Mouse (Mus musculus) left cerebral cortex, postnatal 14 days (tissue): ENCODE measurements around the gene Rinl. TPM values are rescaled to one million over a fixed set of nuclear protein-coding genes. Genes with fewer than 3 reads are reported as not detected.

Experiments
- DNase-seq, 2 experiments: peaks; one replicate each; pipeline ENCODE4 v3.0.0; 2021 to 2022; ENCODE audit warnings: low spot score in 2 of 2, mixed read lengths in 1 of 2
- intact Hi-C: fragments of 180-260 bp; cut with DNase I; formaldehyde crosslinking; loops from one replicate; pipeline ENCODE4 v1.15.1; 2025
- total RNA-seq, 2 experiments: library from RNA; stranded (reverse); gene quantifications; 2 replicates each; pipeline ENCODE4 v1.2.3; 2021

Rinl gene
- total RNA-seq, 2 experiments from 2014 or later = 1.6 to 2.5 TPM

GRCm38 (mm10) chr7:28803756-28804155, 15.0 kb downstream of the Rinl start:
- intact Hi-C loops = no loop called here
- DNase-seq = no peak

DNA sequence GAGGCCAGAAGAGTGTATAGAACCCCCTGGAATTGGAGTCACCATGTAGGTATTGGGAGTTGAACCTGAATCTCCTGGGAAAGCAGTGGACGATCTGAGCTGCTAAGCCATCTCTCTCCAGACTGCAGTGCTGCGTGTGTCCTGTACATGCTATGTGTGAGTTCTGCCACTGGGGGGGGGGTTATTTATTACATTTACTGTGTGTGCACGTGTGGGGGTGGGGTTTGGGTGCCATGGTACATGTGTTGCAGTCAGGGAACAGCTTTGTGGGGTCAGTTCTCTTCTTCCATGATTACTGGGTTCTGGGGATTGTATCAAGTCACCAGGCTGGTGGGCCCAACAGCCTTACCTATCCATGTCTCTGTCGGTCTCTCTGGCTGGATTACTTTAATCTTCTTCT, 18.1 kb downstream of the Rinl start:
- intact Hi-C loops = no loop called here
- no peak for DNase-seq

DNA sequence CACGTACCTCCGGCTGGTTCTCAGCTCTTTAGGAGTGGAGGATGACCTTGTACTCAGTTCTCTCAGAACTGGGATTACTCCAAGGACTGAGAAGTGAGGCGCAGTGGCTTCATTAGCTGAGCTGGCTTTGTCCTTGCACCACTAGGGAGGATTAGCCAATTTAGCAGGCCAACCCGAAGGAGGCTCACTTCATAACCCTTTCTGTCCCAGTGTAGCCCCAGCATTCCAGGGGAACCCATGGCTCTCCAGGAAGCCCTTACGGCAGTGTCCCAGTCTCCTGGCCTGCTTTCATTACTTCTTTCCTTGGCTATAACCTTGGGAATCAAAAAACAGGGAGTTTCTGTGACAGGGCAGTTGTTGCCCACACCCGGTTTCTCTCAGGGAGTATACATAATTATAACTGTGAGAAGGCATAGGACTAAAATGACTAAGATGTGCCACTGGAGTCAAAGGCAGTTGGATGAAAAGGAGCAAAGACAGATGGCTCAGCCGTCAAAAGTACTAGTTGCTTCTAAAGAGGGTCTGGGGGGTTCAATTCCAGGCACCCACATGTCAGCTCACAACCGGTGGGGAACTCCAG, 19.0 kb downstream of the Rinl start:
- DNase-seq = peak in 1 of 2 experiments; percentile 29
- intact Hi-C loops = no loop called here

- intact Hi-C loops = no loop called here
- DNase-seq = no peak
Observed at GRCm38 (mm10) chr7:28808221-28808941, 19.6 kb downstream of the Rinl start, which contains the start of gene Hnrnpl. TSS of gene Hnrnpl (plus strand) at chr7:28808541.

DNA sequence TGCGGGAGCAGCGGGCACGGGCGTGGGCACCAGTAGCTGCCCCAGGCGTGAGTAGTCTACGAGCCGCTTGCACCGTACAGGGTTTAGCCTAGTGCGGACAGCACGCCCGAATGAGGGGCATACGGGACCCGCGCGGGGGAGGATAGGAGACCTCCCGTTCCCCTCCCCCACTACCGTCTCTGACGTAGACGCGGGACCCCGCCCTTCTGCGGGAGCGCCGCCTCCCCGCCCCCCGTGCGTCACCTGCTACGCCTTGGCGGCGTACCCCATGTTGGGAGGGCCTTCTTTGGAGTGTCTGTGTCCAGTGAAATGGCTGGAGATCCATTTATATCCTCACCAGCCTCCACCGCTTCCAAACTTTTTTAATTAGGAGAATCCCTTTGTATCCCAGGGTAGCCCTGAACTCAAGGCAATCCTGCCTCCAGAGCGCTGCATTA, 20.2 kb downstream of the Rinl start:
- intact Hi-C loops = no loop called here
- peak; percentile 95 to 96 for DNase-seq

- DNase-seq = peak; percentile 61 to 77
- intact Hi-C loops = no loop called here
Observed at GRCm38 (mm10) chr7:28809401-28810089, 20.8 kb downstream of the Rinl start.

GRCm38 (mm10) chr7:28810107-28811066, 21.6 kb downstream of the Rinl start:
- intact Hi-C loops = no loop called here
- peak; percentile 98 to 100 for DNase-seq

DNA sequence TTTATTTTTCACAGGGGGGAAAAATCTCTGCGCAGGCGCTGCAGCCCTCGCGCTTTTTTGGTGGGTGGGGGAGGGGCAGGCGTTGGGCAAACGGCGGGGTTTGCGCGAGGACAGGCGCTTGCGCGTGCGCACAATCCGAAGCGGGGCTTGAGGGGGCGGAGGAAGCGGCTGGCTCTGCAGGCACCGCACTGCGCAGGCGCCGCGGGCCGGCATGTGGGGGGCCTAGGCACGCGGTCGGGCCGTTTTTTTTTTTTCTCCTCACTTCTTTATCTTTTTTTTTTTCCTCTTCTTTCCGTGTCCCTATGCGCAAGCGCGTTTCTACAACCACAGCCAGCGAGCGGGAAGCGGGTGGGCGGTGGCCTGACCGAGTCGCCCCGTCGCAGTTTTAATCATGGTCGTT, 22.5 kb downstream of the Rinl start:
- intact Hi-C loops = no loop called here
- peak; percentile 92 to 93 for DNase-seq

DNA sequence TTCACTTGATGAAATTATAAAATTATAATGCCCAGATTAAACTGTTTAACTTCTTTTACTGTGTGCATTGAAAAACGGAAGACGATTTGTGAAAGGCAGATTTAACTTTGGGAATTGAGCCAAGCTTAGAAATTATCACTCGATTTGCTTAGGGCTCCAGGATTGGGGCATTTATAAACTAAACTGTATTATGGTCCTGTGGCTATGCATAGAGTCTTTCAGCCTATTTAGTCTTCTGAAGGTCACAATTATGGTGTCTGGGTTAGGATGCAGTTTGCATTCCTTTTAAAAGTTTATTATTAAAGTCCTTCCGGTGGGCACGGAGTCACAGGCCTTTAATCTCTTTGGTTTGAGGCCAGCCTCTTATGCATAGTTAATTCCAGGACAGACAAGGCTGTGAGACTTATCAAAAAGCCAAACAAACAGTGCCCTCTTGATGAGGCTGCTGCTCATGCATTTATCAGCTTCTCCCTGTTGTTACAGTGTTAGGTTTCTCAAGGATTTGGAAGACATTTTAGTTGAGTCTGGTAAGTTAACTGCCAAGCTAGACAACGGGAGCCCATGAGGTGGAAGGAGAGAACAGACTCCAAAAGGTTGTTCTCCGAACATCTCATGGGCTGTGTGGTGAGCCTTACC, 23.0 kb downstream of the Rinl start:
- intact Hi-C loops = no loop called here
- DNase-seq = peak in 1 of 2 experiments; percentile 2

- intact Hi-C loops = no loop called here
- peak in 1 of 2 experiments; percentile 7 for DNase-seq
Observed at GRCm38 (mm10) chr7:28812436-28812835, 23.7 kb downstream of the Rinl start.

DNA sequence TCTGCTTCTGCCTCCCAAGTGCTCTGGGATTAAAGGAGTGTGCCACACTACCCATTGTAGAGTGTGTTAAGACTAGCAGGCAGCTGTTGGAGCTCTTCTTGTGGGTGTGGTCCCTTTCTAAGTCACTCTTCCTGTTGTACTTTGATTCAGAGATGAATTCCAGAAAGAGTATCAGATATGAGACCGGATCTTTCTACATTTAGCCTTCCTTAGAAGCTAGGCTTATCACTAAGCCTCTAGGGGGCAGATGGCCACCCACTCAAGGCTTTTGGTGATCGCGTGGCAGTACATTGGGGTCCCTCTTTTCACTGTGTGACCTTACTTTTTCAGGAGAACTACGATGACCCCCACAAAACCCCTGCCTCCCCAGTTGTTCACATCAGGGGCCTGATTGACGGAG, 24.2 kb downstream of the Rinl start:
- no peak for DNase-seq
- intact Hi-C loops = no loop called here

DNA sequence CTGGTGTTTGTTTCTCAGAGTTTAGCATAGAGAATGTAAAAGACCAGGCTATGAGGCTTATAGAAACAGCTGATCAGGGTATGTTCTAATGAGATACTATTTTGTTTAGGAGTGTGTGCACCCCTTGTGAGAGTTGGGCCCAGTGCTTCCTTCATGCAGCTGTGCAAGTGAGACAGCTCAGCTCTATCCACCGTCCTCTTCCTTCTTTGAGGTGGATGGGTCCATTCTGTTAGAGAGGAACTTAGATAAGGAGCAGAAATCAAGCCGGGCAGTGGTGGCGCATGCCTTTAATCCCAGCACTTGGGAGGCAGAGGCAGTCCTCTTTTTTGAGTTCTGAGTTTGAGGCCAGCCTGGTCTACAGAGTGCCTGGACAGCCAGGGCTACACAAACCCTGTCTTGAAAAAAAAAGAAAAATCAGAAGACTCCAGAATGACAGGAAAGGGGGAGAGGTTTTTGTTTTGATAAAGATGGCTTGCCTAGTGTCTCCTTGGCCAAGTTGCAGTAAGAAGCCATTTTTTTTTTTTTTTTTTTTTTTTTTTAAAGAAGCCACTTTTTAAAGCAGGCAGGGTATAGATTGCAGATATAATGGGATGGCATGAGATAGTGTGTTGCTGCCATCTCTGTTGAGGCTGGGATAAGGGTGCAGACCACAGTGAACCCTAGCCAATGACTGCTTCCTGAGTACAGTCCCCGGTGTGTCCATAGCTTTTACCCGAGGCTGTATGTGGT, 25.7 kb downstream of the Rinl start:
- intact Hi-C loops = loop anchor here (5.0 kb wide), 1 partner anchor 83 kb away; no protein-coding TSS in a partner anchor
- peak in 1 of 2 experiments; percentile 2 for DNase-seq

DNA sequence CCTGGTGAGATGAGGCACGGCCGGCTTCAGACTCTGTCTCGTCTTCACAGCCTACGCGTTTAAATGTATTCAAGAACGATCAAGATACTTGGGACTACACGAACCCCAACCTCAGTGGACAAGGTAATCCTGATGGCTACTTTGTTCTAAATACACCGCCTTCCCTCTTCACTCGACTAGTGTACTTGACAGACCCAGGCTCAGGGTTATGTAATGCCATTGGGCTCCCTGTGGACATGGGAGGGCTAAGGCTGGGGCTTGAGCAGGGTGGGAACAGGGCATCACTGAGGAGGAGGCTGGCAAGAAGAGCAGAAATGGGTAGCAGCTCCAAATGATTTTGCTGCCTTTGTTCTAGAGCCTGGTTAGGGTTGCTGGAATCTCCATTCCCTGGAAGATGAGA, 26.5 kb downstream of the Rinl start:
- intact Hi-C loops = loop anchor here (5.0 kb wide), 1 partner anchor 82 kb away; no protein-coding TSS in a partner anchor

GRCm38 (mm10) chr7:28816201-28816600, 27.4 kb downstream of the Rinl start:
- DNase-seq = no peak
- intact Hi-C loops = loop anchor here (5.0 kb wide), 1 partner anchor 81 kb away; no protein-coding TSS in a partner anchor

More for the DNA sequence above, 26.5 kb downstream of the Rinl start:
- DNase-seq = no peak

GRCm38 (mm10) chr7:28816920-28817319, 28.2 kb downstream of the Rinl start:
- DNase-seq = no peak

GRCm38 (mm10) chr7:28817524-28817923, 28.8 kb downstream of the Rinl start:
- DNase-seq = no peak
- intact Hi-C loops = loop anchor here (5.0 kb wide), 1 partner anchor 80 kb away; no protein-coding TSS in a partner anchor

More at GRCm38 (mm10) chr7:28816920-28817319, 28.2 kb downstream of the Rinl start:
- intact Hi-C loops = loop anchor here (5.0 kb wide), 1 partner anchor 80 kb away; no protein-coding TSS in a partner anchor

- intact Hi-C loops = loop anchor here (5.0 kb wide), 1 partner anchor 79 kb away; no protein-coding TSS in a partner anchor
- DNase-seq = no peak
Observed at GRCm38 (mm10) chr7:28817957-28818356, 29.2 kb downstream of the Rinl start.

- no peak for DNase-seq
- intact Hi-C loops = loop anchor here (5.0 kb wide), 1 partner anchor 79 kb away; no protein-coding TSS in a partner anchor
Observed at GRCm38 (mm10) chr7:28818436-28818835, 29.7 kb downstream of the Rinl start.
